Mouse (Mus musculus): ENCODE measurements at regions not wholly inside any gene's neighbourhood (a gene's known extent, or its start where the extent isn't known, plus 50 kb on each side); places are given as distances from the start of the nearest gene placed in this dataset.

DNA sequence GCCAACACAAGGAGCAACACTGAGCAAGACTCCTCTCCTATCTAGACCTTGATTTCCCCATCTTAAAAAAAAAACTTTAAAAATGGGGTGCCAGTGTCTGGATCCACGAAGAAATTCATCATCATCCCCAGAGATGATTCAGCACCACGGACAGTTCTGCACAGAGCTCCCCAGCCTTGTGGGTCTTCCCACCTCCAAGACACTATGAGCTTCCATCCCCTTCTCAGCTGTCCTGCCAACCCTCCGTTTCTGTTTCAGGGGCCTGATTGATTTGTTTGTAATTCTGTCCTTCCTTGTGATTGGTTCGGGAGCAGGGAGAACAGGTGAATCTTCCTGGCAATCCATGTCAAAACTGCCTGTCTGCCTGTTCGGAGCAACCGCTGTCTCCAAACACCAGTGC lies 253.3 kb downstream of the Gm26897 start:
- peaks cover 80% of the 10 kb centered on the region for H3K9me3 ChIP-seq (replicated peaks; ENCODE audit: low read length)
- H3K36me3 ChIP-seq (replicated peaks in 1 of 2; ENCODE audit: control insufficient read depth in 1 of 2, insufficient read depth in 1 of 2, low read length in 1 of 2): no peaks in the 10 kb centered on the region
- dilution Hi-C loops (cut with MboI; ENCODE audit: extremely low pct_ligation_motif_present, extremely low pct_unique_long_range_greater_than_20kb, low sequenced_read_pairs) (no loop called here), in situ Hi-C loops (cut with MboI; ENCODE audit: low pct_ligation_motif_present, low pct_unique_long_range_greater_than_20kb, low sequenced_read_pairs) (no loop called here)
- DNase-seq (ENCODE audit: extremely low read depth): no peak
- no peaks in the 10 kb centered on the region for H3K4me1 ChIP-seq (ENCODE audit: control insufficient read depth in 1 of 2, insufficient read depth in 2 of 2)
- H3K79me2 ChIP-seq (replicated peaks; ENCODE audit: control insufficient read depth, extremely low read depth, insufficient read depth, poor library complexity, severe bottlenecking): no peaks in the 10 kb centered on the region
- H3K27me3 ChIP-seq (replicated peaks): no peaks in the 10 kb centered on the region
- no peak for TF ChIP-seq IRF4 (IDR thresholded peaks at IDR 0.05; ENCODE audit: low read depth, low read length)
- TF ChIP-seq KAT2A (IDR thresholded peaks at IDR 0.05; ENCODE audit: insufficient replicate concordance, low read length): no peak
- no peak for TF ChIP-seq ZNF384 (IDR thresholded peaks at IDR 0.05; ENCODE audit: low read depth, low read length)
- TF ChIP-seq RAD21 (IDR thresholded peaks at IDR 0.05; ENCODE audit: low read depth, low read length): no peak
- H3K4me2 ChIP-seq (ENCODE audit: insufficient read depth, low read depth, poor library complexity, severe bottlenecking): no peak overlapping the region
- no peak overlapping the region for H3K9ac ChIP-seq (ENCODE audit: insufficient read depth, low read depth)
- no peak overlapping the region for H3K4me3 ChIP-seq (replicated peaks in 1 of 3; ENCODE audit: low read depth in 2 of 3, low read length in 2 of 3, poor library complexity in 1 of 3)
- H3K27ac ChIP-seq (ENCODE audit: insufficient read depth, low read depth): no peak overlapping the region

DNA sequence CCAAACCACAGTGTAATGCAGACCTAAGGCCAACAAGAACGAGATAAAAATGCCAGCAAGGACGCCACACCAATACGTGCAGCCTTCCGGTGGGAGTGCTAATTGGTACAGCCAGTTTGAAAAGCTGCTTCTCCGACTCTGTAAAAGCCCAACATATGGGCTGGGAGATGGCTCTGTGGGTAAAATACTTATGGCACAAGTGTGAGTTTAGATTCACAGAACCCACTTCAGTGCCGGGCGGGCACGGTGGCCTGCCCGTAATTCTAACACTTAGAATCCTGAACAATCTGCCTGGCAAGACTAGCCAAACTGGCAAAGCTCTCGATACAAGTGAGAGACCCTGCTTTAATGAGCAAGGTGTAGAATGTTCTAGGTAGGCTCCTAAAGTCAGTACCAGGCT lies 258.1 kb downstream of the Gm26897 start:
- H3K27ac ChIP-seq (ENCODE audit: insufficient read depth, low read depth): no peak overlapping the region
- no peaks in the 10 kb centered on the region for H3K4me1 ChIP-seq (ENCODE audit: control insufficient read depth in 1 of 2, insufficient read depth in 2 of 2)
- no peak for TF ChIP-seq IRF4 (IDR thresholded peaks at IDR 0.05; ENCODE audit: low read depth, low read length)
- no peaks in the 10 kb centered on the region for H3K27me3 ChIP-seq (replicated peaks)
- peaks cover 86% of the 10 kb centered on the region for H3K9me3 ChIP-seq (replicated peaks; ENCODE audit: low read length)
- in situ Hi-C loops (cut with MboI; ENCODE audit: low pct_ligation_motif_present, low pct_unique_long_range_greater_than_20kb, low sequenced_read_pairs): no loop called here
- DNase-seq (ENCODE audit: extremely low read depth): no peak
- H3K4me3 ChIP-seq (replicated peaks in 1 of 3; ENCODE audit: low read depth in 2 of 3, low read length in 2 of 3, poor library complexity in 1 of 3): no peak overlapping the region
- no peak overlapping the region for H3K4me2 ChIP-seq (ENCODE audit: insufficient read depth, low read depth, poor library complexity, severe bottlenecking)
- H3K79me2 ChIP-seq (replicated peaks; ENCODE audit: control insufficient read depth, extremely low read depth, insufficient read depth, poor library complexity, severe bottlenecking): no peaks in the 10 kb centered on the region
- H3K9ac ChIP-seq (ENCODE audit: insufficient read depth, low read depth): no peak overlapping the region
- no peaks in the 10 kb centered on the region for H3K36me3 ChIP-seq (replicated peaks in 1 of 2; ENCODE audit: control insufficient read depth in 1 of 2, insufficient read depth in 1 of 2, low read length in 1 of 2)
- dilution Hi-C loops (cut with MboI; ENCODE audit: extremely low pct_ligation_motif_present, extremely low pct_unique_long_range_greater_than_20kb, low sequenced_read_pairs): no loop called here

- Histone ChIP-seq H3K79me2 (replicated peaks; ENCODE audit: control insufficient read depth, extremely low read depth, insufficient read depth, poor library complexity, severe bottlenecking) (no peaks in the 10 kb centered on the region), H3K4me1 (ENCODE audit: control insufficient read depth in 1 of 2, insufficient read depth in 2 of 2) (no peaks in the 10 kb centered on the region), H3K4me2 (ENCODE audit: insufficient read depth, low read depth, poor library complexity, severe bottlenecking) (no peak overlapping the region), H3K9ac (ENCODE audit: insufficient read depth, low read depth) (no peak overlapping the region), H3K4me3 (replicated peaks in 1 of 3; ENCODE audit: low read depth in 2 of 3, low read length in 2 of 3, poor library complexity in 1 of 3) (no peak overlapping the region), H3K9me3 (replicated peaks; ENCODE audit: low read length) (peaks cover 85% of the 10 kb centered on the region), H3K27ac (ENCODE audit: insufficient read depth, low read depth) (no peak overlapping the region), H3K27me3 (replicated peaks) (no peaks in the 10 kb centered on the region), H3K36me3 (replicated peaks in 1 of 2; ENCODE audit: control insufficient read depth in 1 of 2, insufficient read depth in 1 of 2, low read length in 1 of 2) (no peaks in the 10 kb centered on the region)
- dilution Hi-C loops (cut with MboI; ENCODE audit: extremely low pct_ligation_motif_present, extremely low pct_unique_long_range_greater_than_20kb, low sequenced_read_pairs) (no loop called here), in situ Hi-C loops (cut with MboI; ENCODE audit: low pct_ligation_motif_present, low pct_unique_long_range_greater_than_20kb, low sequenced_read_pairs) (no loop called here)
- TF ChIP-seq RCOR1 (conservative IDR thresholded peaks at IDR 0.05; ENCODE audit: low read depth, low read length): no peak
- TF ChIP-seq MYC (IDR thresholded peaks at IDR 0.05; ENCODE audit: low read depth, low read length): no peak
- no peak for TF ChIP-seq ZC3H11A (IDR thresholded peaks at IDR 0.05; ENCODE audit: low read depth, low read length)
- no peak for DNase-seq (ENCODE audit: extremely low read depth)
Measured at GRCm38 (mm10) chr5:111993221-111993620, 259.1 kb downstream of the Cryba4 start.

DNA sequence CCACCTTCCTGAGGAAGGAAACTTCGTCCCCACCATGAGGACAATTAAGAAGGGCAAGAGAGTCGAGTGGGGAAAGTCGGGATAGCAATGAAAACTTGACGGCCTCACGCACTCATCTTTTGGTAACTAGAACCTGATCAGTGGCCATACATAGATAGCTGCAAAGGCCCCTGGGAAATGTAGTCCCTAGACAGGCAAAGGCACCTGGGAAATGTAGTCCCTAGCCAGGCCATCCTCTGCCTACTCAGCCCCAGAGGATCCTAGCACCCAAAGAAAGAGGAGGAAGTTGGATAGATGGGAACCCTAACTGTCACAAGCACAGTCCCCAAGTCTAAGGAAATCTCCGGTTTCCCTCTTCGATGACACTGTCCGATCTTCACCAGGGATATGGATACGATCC lies 258.4 kb downstream of the Cryba4 start:
- H3K27me3 ChIP-seq (replicated peaks): no peaks in the 10 kb centered on the region
- no peak for DNase-seq (ENCODE audit: extremely low read depth)
- TF ChIP-seq JUN (IDR thresholded peaks at IDR 0.05; ENCODE audit: insufficient read depth, low read depth, low read length) (no peak), RAD21 (IDR thresholded peaks at IDR 0.05; ENCODE audit: low read depth, low read length) (no peak), UBTF (IDR thresholded peaks at IDR 0.05; ENCODE audit: low read depth, low read length) (no peak), CHD2 (IDR thresholded peaks at IDR 0.05; ENCODE audit: low read length) (no peak), MAZ (IDR thresholded peaks at IDR 0.05; ENCODE audit: low read depth, low read length) (no peak), EP300 (IDR thresholded peaks at IDR 0.05; ENCODE audit: low read length) (no peak), NRF1 (IDR thresholded peaks at IDR 0.05; ENCODE audit: low read depth, low read length) (no peak), ETS1 (conservative IDR thresholded peaks at IDR 0.05; ENCODE audit: low read depth, low read length) (no peak), IRF4 (IDR thresholded peaks at IDR 0.05; ENCODE audit: low read depth, low read length) (no peak), MYC (IDR thresholded peaks at IDR 0.05; ENCODE audit: low read depth, low read length) (no peak)
- dilution Hi-C loops (cut with MboI; ENCODE audit: extremely low pct_ligation_motif_present, extremely low pct_unique_long_range_greater_than_20kb, low sequenced_read_pairs): no loop called here
- no peaks in the 10 kb centered on the region for H3K4me1 ChIP-seq (ENCODE audit: control insufficient read depth in 1 of 2, insufficient read depth in 2 of 2)
- no peaks in the 10 kb centered on the region for H3K36me3 ChIP-seq (replicated peaks in 1 of 2; ENCODE audit: control insufficient read depth in 1 of 2, insufficient read depth in 1 of 2, low read length in 1 of 2)
- no peak overlapping the region for H3K9ac ChIP-seq (ENCODE audit: insufficient read depth, low read depth)
- H3K27ac ChIP-seq (ENCODE audit: insufficient read depth, low read depth): no peak overlapping the region; the same call in 1 of the 2 replicates
- peaks cover 86% of the 10 kb centered on the region for H3K9me3 ChIP-seq (replicated peaks; ENCODE audit: low read length)
- H3K79me2 ChIP-seq (replicated peaks; ENCODE audit: control insufficient read depth, extremely low read depth, insufficient read depth, poor library complexity, severe bottlenecking): no peaks in the 10 kb centered on the region
- H3K4me3 ChIP-seq (replicated peaks in 1 of 3; ENCODE audit: low read depth in 2 of 3, low read length in 2 of 3, poor library complexity in 1 of 3): no peak overlapping the region
- in situ Hi-C loops (cut with MboI; ENCODE audit: low pct_ligation_motif_present, low pct_unique_long_range_greater_than_20kb, low sequenced_read_pairs): no loop called here
- no peak overlapping the region for H3K4me2 ChIP-seq (ENCODE audit: insufficient read depth, low read depth, poor library complexity, severe bottlenecking)

Measured in CH12.LX (cell line).